28 mouse cellular contexts compared by ENCODE assay signal in genomic region chr5:28206448-28206847, GRCm38 (mm10). TPM values are rescaled to one million over a fixed set of nuclear protein-coding genes. Genes with fewer than 3 reads are reported as not detected.
A peak's percentile ranks its signal among the peaks of the same experiment; 100 is the strongest.
DNase-seq lines count a peak whose midpoint lies in the region; ATAC-seq and TF ChIP-seq lines count a peak whose summit lies in the region.
"Had no signal": no experiment of that assay in that cellular context is flagged by ENCODE, and none has a peak within 500 bp of the region (broad histone marks: within the 10 kb centered on the region; RNA-seq: fewer than 3 reads in every experiment).

No protein-coding gene starts in this region.

- H3K27ac ChIP-seq in midbrain, embryonic 10.5 days (replicated peaks) = peak overlapping the region; percentile 91; the same call in 1 of the 2 replicates
- no peak overlapping the region for H3K27ac ChIP-seq in midbrain, postnatal 0 days (ENCODE audit: low read depth, low read length)
- H3K27ac ChIP-seq in midbrain, embryonic 11.5 days (ENCODE audit: low read depth, low read length) = no peak overlapping the region
- H3K27ac ChIP-seq: embryonic facial prominence, embryonic 10.5 days; forebrain, embryonic 13.5 days; layer of hippocampus, adult 2 months; limb, embryonic 10.5 days; stomach, embryonic 15.5 days had no signal

- 62% methylated on average over 4 of the region's 4 CpGs for WGBS in midbrain, embryonic 10.5 days
- WGBS in midbrain, postnatal 0 days = 55% methylated on average over 4 of the region's 4 CpGs
- 55% methylated on average over 4 of the region's 4 CpGs for WGBS in midbrain, embryonic 11.5 days

- H3K4me1 ChIP-seq in midbrain, embryonic 10.5 days = peaks cover 50% of the 10 kb centered on the region
- H3K4me1 ChIP-seq in midbrain, postnatal 0 days (ENCODE audit: insufficient read depth, low read length) = no peaks in the 10 kb centered on the region; the same call in 1 of the 2 replicates
- peaks cover under 1% of the 10 kb centered on the region; the same call in 1 of the 2 replicates for H3K4me1 ChIP-seq in midbrain, embryonic 11.5 days (ENCODE audit: control insufficient read depth, insufficient read depth, low read length)

- no peak overlapping the region for H3K9ac ChIP-seq in midbrain, postnatal 0 days (replicated peaks; ENCODE audit: low read length, poor library complexity, severe bottlenecking)
- peak overlapping the region; percentile 33; the same call in 1 of the 2 replicates for H3K9ac ChIP-seq in midbrain, embryonic 11.5 days (ENCODE audit: low read length)
- H3K9ac ChIP-seq: forebrain, embryonic 13.5 days; stomach, embryonic 15.5 days had no signal

- H3K36me3 ChIP-seq in midbrain, embryonic 10.5 days = peaks cover 28% of the 10 kb centered on the region
- no peaks in the 10 kb centered on the region for H3K36me3 ChIP-seq in midbrain, postnatal 0 days (ENCODE audit: insufficient read depth, low read length)
- no peaks in the 10 kb centered on the region for H3K36me3 ChIP-seq in midbrain, embryonic 11.5 days (ENCODE audit: control insufficient read depth, insufficient read depth, low read length)
- H3K36me3 ChIP-seq: embryonic facial prominence, embryonic 10.5 days; limb, embryonic 10.5 days; stomach, embryonic 15.5 days had no signal

- peaks cover 100% of the 10 kb centered on the region for H3K27me3 ChIP-seq in midbrain, embryonic 10.5 days (ENCODE audit: low read depth, poor library complexity, severe bottlenecking)
- 0 out of 2 replicates have a peak, but pooled peaks cover 3% of the 10 kb centered on the region for H3K27me3 ChIP-seq in midbrain, postnatal 0 days (ENCODE audit: insufficient read depth, low read length)
- H3K27me3 ChIP-seq in midbrain, embryonic 11.5 days (ENCODE audit: control insufficient read depth, insufficient read depth, low read length) = peaks cover 32% of the 10 kb centered on the region

- DNase-seq in heart, adult 11 months = peak; percentile 37
- DNase-seq in heart, postnatal 4 days = no peak
- DNase-seq in midbrain, embryonic 10.5 days (ENCODE audit: low spot score) = no peak
- DNase-seq in midbrain, postnatal 0 days (ENCODE audit: low spot score) = no peak
- DNase-seq in midbrain, embryonic 11.5 days (ENCODE audit: low spot score, missing footprints) = no peak
- no peak for DNase-seq in kidney, postnatal 14 days
- DNase-seq in Muller cell, postnatal 12 days (ENCODE audit: inconsistent ontology term) = no peak
- DNase-seq: adrenal gland, postnatal 36 days; gastrocnemius, postnatal 10 days; heart, adult 18-20 months; kidney, adult 2 months; kidney, postnatal 10 days; layer of hippocampus, postnatal 36 days; lung, postnatal 10 days; spleen, adult 18-20 months; thymus, adult 18-20 months had no signal

- ATAC-seq in midbrain, postnatal 0 days (ENCODE audit: low FRiP score) = no peak
- ATAC-seq in midbrain, embryonic 11.5 days (ENCODE audit: low FRiP score) = no peak
- ATAC-seq: forebrain, embryonic 13.5 days had no signal

- H3K4me3 ChIP-seq in midbrain, embryonic 10.5 days = peak overlapping the region; percentile 63
- H3K4me3 ChIP-seq in midbrain, postnatal 0 days (ENCODE audit: low read depth, low read length) = no peak overlapping the region
- H3K4me3 ChIP-seq in midbrain, embryonic 11.5 days (ENCODE audit: low read depth, low read length) = peak overlapping the region; percentile 18
- H3K4me3 ChIP-seq: embryonic facial prominence, embryonic 10.5 days; forebrain, embryonic 13.5 days; layer of hippocampus, adult 2 months; limb, embryonic 10.5 days; stomach, embryonic 15.5 days had no signal

- no peak for TF ChIP-seq CTCF in midbrain, postnatal 0 days (IDR thresholded peaks at IDR 0.05)

- H3K9me3 ChIP-seq in midbrain, embryonic 10.5 days (replicated peaks) = no peaks in the 10 kb centered on the region
- no peaks in the 10 kb centered on the region for H3K9me3 ChIP-seq in midbrain, postnatal 0 days (ENCODE audit: low read length)
- no peaks in the 10 kb centered on the region for H3K9me3 ChIP-seq in midbrain, embryonic 11.5 days (ENCODE audit: control insufficient read depth, low read length)
- H3K9me3 ChIP-seq: embryonic facial prominence, embryonic 10.5 days; forebrain, embryonic 13.5 days; limb, embryonic 10.5 days; stomach, embryonic 15.5 days had no signal

- H3K4me2 ChIP-seq in midbrain, postnatal 0 days (ENCODE audit: low read depth, low read length, poor library complexity, severe bottlenecking) = no peak overlapping the region
- peak overlapping the region; percentile 43 for H3K4me2 ChIP-seq in midbrain, embryonic 11.5 days
- H3K4me2 ChIP-seq: forebrain, embryonic 13.5 days; stomach, embryonic 15.5 days had no signal

RNA-seq across cellular contexts. Expression of gene Cnpy1, which starts 39.2 kb away (rescaled TPM):
- total RNA-seq in heart, postnatal 4 days (2021) = not detected
- polyA plus RNA-seq in midbrain, embryonic 10.5 days (2016; fragmentation: Nextera tagmentation; extraction: Ambion mirVana) = 95.4 and 137 TPM in 2 replicates
- 41.4 and 47.0 TPM in 2 replicates for total RNA-seq in midbrain, postnatal 0 days (2014; rRNA removed)
- 14.6 and 17.5 TPM in 2 replicates for polyA plus RNA-seq in midbrain, postnatal 0 days (2015; fragmentation: Nextera tagmentation; extraction: Ambion mirVana)
- polyA plus RNA-seq in midbrain, embryonic 11.5 days (2014; fragmentation: Nextera tagmentation; extraction: Ambion mirVana) = 130 and 131 TPM in 2 replicates
- total RNA-seq: adrenal gland, postnatal 36 days; common myeloid progenitor, adult 5-6 weeks; gastrocnemius, postnatal 10 days; heart, adult 18-20 months; hematopoietic stem cell, adult 5-6 weeks; megakaryocyte, adult 5-6 weeks had no signal
- polyA plus RNA-seq: heart, embryonic 14.5 days; limb, embryonic 10.5 days; liver, embryonic 16.5 days had no signal

RNA-seq across cellular contexts. Expression of gene En2, which starts 41.0 kb away (rescaled TPM):
- total RNA-seq in heart, postnatal 4 days (2021) = not detected
- polyA plus RNA-seq in midbrain, embryonic 10.5 days (2016; fragmentation: Nextera tagmentation; extraction: Ambion mirVana) = 0.84 and 1.1 TPM in 2 replicates
- 49.5 and 62.0 TPM in 2 replicates for total RNA-seq in midbrain, postnatal 0 days (2014; rRNA removed)
- 0.86 and 1.0 TPM in 2 replicates for polyA plus RNA-seq in midbrain, postnatal 0 days (2015; fragmentation: Nextera tagmentation; extraction: Ambion mirVana)
- polyA plus RNA-seq in midbrain, embryonic 11.5 days (2014; fragmentation: Nextera tagmentation; extraction: Ambion mirVana) = 2.4 and 2.9 TPM in 2 replicates
- total RNA-seq: CH12.LX; common myeloid progenitor, adult 5-6 weeks; hematopoietic stem cell, adult 5-6 weeks; megakaryocyte, adult 5-6 weeks had no signal
- polyA plus RNA-seq: embryonic facial prominence, embryonic 10.5 days; heart, embryonic 14.5 days; limb, embryonic 10.5 days; liver, embryonic 16.5 days; neural tube, embryonic 14.5 days; stomach, embryonic 15.5 days had no signal
